Mouse (Mus musculus): ENCODE data around the gene Il1rl2. TPM values are rescaled to one million over a fixed set of nuclear protein-coding genes. Genes with fewer than 3 reads are reported as not detected.
"Not testable (repeated sequence)": the region's sequence is repeated elsewhere in the genome, so short reads cannot be mapped to it uniquely, and the experiment has no call there.

The Il1rl2 gene
- 1 to 10 TPM in 2 of 4 experiments, under 1 TPM in 2; 0.31 to 2.0 (median 1.2) TPM for total RNA-seq (2022)

- no peak for DNase-seq (ENCODE audit: low spot score in 2 of 2)
Observed at GRCm38 (mm10) chr1:40324457-40324856, at the start of gene Il1rl2. TSS of gene Il1rl2 (plus strand) at chr1:40324610.

GRCm38 (mm10) chr1:40275285-40276013, 49.0 kb upstream of the Il1rl2 start:
- no peak for DNase-seq (ENCODE audit: low spot score in 2 of 2)

GRCm38 (mm10) chr1:40277944-40278343, 46.5 kb upstream of the Il1rl2 start:
- no peak for DNase-seq (ENCODE audit: low spot score in 2 of 2)

DNA sequence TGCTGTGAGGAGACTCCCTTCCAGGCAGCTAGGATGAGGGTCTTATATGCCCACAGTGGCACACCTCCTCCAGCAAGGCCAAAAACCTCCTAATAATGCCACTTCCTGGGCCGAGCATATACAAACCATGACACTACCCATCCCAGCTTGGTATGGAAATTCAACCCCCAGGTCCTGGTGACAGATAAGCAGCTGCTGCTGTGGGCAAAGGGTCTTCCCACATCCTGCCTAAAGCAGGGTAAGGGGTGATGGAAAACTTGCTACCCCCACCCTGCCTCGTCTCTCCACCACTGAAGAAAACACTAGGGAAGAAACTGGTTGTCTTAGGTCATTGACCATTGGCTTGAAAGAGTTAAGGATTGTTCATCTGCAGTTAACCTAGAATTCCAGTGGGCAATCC, 45.7 kb upstream of the Il1rl2 start:
- DNase-seq (ENCODE audit: low spot score in 2 of 2), result no peak

GRCm38 (mm10) chr1:40279182-40279743, 45.1 kb upstream of the Il1rl2 start:
- DNase-seq (ENCODE audit: low spot score in 2 of 2), result no peak

- DNase-seq (ENCODE audit: low spot score in 2 of 2), result no peak
Observed at GRCm38 (mm10) chr1:40281950-40282349, 42.5 kb upstream of the Il1rl2 start.

GRCm38 (mm10) chr1:40282394-40282793, 42.0 kb upstream of the Il1rl2 start:
- DNase-seq (ENCODE audit: low spot score in 2 of 2), result no peak

- DNase-seq (ENCODE audit: low spot score in 2 of 2), result no peak
Observed at GRCm38 (mm10) chr1:40283995-40284394, 40.4 kb upstream of the Il1rl2 start.

DNA sequence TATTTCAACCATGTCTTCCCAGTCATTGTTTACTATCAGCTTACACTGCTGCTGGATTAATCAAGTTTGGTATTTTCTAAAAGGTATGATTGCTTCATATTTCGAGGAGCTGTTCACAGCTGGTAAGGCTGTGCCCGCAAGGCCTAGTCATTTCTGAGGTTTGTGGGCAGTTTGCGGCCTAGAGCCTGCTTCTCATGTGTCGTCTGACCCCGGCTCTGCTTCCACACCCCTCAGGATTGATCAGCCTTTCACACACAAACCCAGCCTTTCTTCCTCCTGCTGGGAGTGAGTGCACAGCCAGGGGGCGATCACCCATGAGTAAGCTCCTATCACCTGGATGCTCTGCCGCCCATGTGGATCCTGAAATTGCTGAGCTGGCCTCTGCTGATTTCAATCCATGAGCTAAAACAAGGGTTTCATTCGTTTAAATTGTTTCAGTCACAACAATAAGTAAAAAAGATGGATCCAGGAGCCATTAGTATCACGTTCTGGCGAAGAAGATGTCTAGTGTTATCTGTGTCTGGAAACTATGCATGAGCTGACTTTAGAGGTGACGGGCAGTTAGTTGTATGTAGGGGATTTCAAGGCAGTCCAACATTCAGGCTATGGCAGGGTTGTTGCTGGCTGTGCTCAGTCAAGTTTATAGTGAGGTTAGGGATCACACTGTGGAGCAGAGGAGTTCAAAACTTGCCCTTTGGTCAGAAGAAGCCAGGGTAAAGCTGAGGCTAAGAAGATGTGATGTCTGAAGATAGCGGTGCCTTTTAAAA, 33.7 kb upstream of the Il1rl2 start:
- no peak for DNase-seq (ENCODE audit: low spot score in 2 of 2)

GRCm38 (mm10) chr1:40292231-40292630, 32.2 kb upstream of the Il1rl2 start:
- DNase-seq (ENCODE audit: low spot score in 2 of 2), result no peak

- DNase-seq (ENCODE audit: low spot score in 2 of 2), result no peak
Observed at GRCm38 (mm10) chr1:40293891-40294290, 30.5 kb upstream of the Il1rl2 start.

GRCm38 (mm10) chr1:40294824-40295223, 29.6 kb upstream of the Il1rl2 start:
- DNase-seq (ENCODE audit: low spot score in 2 of 2), result no peak

DNA sequence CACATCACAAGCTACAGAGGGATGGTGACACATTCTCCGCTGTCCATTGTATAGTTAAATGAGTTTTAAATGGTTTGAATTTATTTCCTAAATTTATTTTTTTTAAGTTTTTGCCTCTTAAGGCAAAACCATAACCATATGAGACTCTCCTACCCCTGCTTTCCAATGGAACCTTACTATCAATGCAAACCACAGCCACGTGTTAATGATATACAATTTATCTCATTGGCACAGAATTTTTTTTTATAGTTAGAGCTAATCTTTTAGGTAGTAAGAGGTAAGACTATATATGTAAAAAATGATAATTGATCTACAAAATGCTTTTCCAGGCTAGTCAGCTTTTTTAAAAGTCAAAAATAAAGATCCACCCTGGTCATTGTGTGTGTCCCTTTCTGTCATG, 26.4 kb upstream of the Il1rl2 start:
- no peak for DNase-seq (ENCODE audit: low spot score in 2 of 2)

- DNase-seq (ENCODE audit: low spot score in 2 of 2), result no peak
Observed at GRCm38 (mm10) chr1:40303179-40303866, 21.1 kb upstream of the Il1rl2 start.

- DNase-seq (ENCODE audit: low spot score in 2 of 2), result not testable (repeated sequence)
Observed at GRCm38 (mm10) chr1:40304321-40304720, 20.1 kb upstream of the Il1rl2 start.

DNA sequence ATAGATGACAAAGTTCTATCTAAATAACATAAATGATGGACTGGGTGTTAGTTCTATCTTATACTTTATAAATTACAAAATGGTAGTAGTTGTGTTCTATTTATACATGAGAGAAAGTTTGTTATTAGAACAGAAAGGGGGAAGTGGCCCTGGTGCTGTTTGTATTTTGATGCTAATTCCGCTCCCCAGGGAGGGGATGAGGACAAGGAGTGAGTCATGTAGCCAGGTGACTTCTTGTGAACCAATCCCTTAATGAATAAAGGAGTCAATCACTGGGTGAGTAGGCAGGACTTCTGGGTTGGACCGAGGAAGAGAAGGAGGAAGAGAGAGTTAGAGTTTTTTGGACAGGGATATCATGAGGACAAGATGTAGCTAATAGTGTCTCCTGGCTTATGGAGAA, 18.3 kb upstream of the Il1rl2 start:
- DNase-seq (ENCODE audit: low spot score in 2 of 2), result no peak

GRCm38 (mm10) chr1:40311123-40311522, 13.3 kb upstream of the Il1rl2 start:
- DNase-seq (ENCODE audit: low spot score in 2 of 2), result no peak

- no peak for DNase-seq (ENCODE audit: low spot score in 2 of 2)
Observed at GRCm38 (mm10) chr1:40311625-40312024, 12.8 kb upstream of the Il1rl2 start.

DNA sequence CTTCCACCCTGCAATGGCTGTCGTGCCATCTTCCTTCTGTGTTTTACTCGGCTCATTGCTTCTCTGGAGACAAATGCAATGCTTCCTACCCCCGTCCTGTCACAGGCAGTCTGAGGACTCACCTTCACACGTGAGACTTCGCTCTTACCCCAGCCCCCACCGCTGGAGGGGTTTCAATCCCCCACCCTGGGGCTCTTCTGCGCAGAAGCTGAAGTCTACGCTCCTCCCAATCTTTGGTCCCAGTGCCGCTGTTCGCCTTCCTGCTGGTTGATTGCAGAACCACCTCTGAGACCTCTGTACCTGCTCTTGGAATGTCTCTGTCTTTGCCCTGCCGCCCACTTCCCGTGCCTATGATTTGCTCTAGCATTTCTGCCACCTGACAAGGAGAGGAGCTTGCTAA, 10.4 kb upstream of the Il1rl2 start:
- no peak for DNase-seq (ENCODE audit: low spot score in 2 of 2)

GRCm38 (mm10) chr1:40317657-40318056, 6.8 kb upstream of the Il1rl2 start:
- no peak for DNase-seq (ENCODE audit: low spot score in 2 of 2)

DNA sequence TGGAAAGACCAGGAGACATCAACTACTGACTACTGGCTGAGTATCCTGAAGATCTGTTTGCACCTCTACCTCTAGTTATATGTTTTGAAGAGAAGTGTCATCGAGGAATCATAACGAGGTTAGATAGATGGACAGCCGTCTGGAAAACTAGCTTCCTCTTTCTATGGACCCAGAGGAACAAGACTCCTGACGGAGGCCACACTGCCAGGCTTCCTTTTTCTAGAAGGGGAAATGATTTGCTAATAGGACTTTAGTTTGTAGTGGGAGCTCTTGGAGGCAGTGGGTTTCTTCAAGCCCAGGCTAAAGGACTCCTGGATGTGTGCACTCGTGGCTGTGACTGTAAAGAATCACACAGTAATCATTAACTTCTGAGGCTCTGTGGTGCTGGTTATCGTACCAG, 2.6 kb upstream of the Il1rl2 start:
- DNase-seq (ENCODE audit: low spot score in 2 of 2), result no peak

- DNase-seq (ENCODE audit: low spot score in 2 of 2), result no peak
Observed at GRCm38 (mm10) chr1:40322543-40322942, 1.9 kb upstream of the Il1rl2 start.

Measured in layer of hippocampus, adult 8-10 months (tissue).